Mouse (Mus musculus): ENCODE results near the gene Sept10. TPM values are rescaled to one million over a fixed set of nuclear protein-coding genes. Genes with fewer than 3 reads are reported as not detected.

The Sept10 gene
- 10 to 100 TPM; 12.5 to 15.6 TPM for total RNA-seq (2021)
- long read RNA-seq, partial matches to known transcripts = 1 of 3 reads
- long read RNA-seq, other reads (novel, unspliced or antisense) = 2 of 3 reads

DNA sequence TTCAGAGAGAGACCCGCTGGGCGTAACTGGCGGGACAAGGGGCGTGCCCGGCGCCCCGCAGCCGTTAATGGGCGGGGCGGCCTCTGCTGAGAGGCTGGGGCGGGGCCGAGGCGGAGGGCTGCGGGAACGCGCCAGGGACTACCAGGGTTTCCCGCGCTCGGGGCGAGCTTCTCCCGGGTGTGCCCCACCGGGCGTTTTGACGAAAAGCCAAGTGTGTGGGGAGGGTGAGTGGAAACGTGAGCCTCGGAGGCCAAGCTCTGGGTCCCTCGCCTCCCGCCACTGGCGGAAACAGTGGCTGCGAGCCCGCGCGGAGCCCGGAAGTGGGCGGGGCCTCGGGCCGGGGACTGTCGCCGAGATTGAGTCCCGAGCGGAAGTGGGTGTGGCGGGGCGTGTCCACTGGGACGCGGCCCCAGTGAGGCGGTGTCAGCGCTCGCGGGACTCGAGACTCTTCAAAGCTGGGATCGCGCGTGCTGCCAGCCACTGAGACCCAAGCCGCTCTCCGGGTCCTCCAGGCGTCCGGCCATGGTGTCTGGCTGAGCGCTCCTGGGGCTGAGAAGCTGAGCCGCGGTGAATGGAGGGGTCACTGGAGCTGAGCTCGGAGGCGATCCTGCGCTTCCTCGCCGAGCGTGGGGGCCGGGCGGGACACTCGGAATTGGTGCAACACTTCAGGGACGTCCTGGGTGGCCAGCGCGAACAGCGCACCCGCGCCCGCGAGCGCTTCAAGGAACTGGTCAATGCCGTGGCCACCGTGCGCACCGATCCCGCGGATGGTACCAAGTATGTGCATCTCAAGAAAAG is at the start of gene Sept10, which contains the start of gene Sowahc:
TSS of gene Sept10 (minus strand) at position 375 of the 798 bp plus-strand sequence.
TSS of gene Sowahc (plus strand) at position 481 of the 798 bp plus-strand sequence.
- DNase-seq (ENCODE audit: low spot score in 2 of 2) = peak; percentile 97 to 98

DNA sequence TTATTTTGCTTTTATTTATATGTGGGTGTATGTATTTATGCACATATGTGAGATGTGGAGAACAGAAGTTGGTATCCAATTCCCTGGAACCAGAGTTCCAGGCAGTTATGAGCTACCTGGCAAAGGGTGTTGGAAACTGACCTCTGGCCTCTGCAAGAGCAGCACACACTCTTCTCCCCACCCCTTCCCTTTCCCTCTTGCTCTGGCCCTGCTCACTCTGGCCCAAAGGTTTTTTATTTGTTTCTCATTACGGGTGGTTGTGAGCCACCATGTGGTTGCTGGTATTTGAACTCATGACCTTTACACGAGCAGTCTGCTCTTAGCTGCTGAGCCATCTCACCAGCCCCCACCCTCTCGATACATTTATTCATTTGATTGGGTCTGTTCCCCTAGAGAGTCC is 47.1 kb upstream of the Sept10 start:
- no peak for DNase-seq (ENCODE audit: low spot score in 2 of 2)

DNA sequence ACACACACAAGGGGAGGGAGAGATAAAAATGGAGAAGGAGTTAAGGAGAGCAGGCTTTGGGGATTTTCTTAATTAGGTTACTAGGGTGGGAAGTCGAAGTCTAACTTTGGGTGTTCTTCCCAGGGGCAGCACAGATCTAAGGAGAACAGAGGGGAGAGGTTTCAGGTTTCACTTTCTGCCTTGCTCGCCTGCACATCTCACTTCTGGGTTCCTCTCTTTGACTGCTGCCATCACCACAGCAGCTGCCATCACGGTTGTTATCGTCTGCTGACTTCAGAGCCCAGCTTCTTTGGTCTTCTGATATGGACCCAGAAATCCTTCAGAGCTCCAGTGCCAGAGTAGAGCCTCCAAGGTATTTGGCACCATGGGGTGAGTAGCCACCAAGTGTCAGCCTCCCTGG is 46.5 kb upstream of the Sept10 start:
- DNase-seq (ENCODE audit: low spot score in 2 of 2) = no peak

DNA sequence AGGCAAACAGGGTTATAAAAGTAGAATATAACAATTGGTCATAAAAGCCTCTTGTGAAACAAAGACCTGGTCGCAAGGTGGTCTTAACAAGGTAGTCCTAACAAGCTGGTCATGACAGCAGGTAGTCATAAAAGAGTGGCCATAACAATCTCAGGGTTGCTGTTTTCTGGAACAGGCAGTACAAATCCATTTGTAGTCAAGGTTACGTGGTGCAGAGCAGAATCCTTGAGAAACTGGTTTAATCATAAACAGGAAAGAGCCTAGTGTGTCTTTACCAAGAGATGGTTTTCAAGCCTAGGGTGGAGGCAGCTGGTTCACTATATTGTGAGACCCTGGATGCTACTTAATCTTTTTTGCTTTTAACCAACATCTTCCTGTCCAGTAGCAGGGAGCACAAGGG is 45.6 kb upstream of the Sept10 start:
- no peak for DNase-seq (ENCODE audit: low spot score in 2 of 2)

DNA sequence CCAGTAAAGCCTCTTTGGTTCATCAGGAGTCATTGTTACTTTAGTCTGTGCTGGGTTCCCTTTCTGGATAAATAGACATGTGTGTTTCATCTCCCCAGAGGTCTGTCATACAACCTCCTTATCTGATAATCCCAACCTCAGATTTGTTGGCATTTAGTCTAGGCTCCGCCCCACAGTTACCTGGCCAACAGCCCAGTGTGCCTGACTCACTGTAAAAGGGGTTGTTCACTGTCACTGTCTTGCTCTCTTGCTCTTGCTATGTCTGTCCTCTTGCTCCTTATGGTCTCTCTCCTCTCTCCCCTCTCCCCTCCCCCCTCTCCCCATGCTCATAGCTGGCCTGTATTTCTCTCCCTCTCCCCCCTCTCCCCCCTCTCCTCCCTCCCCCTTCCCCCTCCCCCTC is 44.5 kb upstream of the Sept10 start:
- DNase-seq (ENCODE audit: low spot score in 2 of 2) = no peak

DNA sequence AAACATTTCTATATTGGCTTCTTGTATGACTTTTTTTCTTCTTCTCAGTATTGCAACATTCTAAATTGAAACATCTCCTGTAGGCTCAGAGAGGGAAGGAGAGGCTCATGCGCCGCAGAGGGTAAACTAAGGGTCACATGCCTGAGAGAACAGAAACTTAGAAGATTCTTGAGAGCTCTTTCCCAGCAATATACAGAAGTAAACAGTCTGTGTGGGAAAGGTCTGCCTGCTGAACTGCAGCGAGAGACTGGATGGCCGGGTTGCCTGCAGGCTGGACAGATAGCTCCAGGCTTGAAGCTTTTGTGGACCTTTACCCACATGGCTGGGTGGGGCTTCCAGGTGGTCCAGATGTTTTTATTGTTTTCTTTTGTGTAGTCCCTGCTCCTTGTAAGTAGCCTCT is 44.0 kb upstream of the Sept10 start:
- no peak for DNase-seq (ENCODE audit: low spot score in 2 of 2)

DNA sequence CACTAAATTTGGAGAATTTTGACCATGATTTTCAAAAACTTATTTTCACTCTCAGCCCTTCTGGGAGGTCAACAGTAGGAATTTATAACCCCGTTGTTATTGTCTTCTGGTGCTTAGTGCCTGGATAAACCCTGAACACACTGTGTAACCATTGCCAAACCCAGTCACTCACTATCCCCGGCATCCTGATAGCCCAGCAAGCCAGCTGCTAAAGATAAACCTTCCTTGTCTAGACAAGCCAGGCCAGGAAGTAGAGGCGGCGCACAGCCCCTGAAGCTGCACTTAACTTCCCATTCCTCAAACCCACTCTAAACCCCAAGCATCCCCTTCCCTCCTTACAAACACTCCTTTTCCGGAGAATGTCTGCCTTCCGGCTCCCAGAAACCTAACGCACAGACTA is 43.4 kb upstream of the Sept10 start:
- DNase-seq (ENCODE audit: low spot score in 2 of 2) = no peak

DNA sequence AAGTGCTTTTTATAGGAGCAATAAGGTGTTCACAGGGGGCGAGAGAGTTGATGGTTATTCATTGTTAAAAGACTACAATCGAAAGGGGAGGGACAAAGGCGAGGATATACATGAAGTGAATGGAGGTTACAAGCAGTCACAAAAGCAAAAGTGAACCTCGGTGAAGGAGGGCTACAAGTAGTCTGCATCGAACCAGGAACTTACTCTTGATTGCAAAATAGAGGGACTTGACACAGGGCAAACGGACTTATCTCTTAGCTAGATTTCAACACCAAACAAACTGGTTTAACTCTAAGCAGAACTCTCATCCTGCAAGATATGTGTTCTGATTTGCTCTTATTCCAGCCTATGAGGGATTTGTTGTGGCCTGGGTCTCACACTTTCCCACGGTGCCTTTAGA is 41.3 kb upstream of the Sept10 start:
- DNase-seq (ENCODE audit: low spot score in 2 of 2) = no peak

DNA sequence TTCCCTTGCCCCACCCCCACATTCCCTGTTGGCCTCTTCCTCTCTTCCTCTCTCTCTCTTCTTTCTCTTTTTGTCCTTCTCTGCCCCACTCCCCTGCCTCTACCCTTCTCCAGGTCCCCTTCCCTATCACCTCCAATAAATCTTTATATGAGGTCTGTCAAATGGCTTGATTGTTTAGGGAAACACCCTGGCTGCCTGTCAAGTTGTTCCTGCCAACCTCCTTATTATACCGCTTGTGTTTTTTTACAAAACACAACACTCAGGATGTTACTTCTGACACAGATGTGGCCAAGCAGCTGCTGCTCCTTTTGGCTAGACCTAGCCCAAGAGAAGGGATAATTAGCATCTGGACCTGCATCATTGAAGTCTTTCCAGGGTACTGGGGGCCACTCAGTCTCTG is 40.4 kb upstream of the Sept10 start:
- no peak for DNase-seq (ENCODE audit: low spot score in 2 of 2)

DNA sequence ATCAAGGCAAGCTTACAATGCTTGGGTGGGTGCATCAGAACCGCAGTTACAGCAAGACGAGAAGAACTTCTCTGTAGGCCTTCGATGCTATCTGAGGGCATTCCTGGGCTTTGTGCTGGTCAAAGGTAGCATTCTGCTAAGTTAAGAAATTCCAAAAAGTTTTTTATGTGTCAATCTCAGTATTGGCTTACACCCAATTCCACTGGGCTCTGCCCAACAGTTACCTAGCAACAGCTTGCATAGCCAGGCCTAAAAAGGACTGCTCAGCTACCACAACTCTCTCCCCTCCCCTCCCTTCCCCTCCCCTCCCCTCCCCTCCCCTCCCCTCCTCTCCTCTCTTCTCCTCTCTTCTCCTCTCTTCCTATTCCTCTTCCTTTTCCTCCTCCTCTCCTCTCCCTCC is 40.0 kb upstream of the Sept10 start:
- no peak for DNase-seq (ENCODE audit: low spot score in 2 of 2)

DNA sequence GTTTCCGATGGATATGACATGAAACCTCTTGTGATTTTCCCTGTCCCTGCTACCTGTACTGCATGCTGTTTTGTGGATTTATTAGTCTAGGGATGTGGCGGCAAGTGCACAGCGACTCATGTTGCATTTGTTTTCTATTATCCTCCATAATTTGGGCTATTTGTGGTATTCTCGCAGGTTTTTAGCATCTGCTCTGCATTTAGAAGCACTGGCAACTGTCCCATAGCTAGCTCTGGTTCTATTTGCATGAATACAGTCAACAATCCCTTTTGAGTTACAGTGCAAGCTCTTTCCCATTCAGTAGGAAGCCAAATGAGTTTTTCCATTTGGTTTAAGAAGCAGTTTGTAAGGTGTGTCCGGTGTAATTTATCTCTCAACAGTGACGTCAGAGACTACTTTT is 37.9 kb upstream of the Sept10 start:
- no peak for DNase-seq (ENCODE audit: low spot score in 2 of 2)

DNA sequence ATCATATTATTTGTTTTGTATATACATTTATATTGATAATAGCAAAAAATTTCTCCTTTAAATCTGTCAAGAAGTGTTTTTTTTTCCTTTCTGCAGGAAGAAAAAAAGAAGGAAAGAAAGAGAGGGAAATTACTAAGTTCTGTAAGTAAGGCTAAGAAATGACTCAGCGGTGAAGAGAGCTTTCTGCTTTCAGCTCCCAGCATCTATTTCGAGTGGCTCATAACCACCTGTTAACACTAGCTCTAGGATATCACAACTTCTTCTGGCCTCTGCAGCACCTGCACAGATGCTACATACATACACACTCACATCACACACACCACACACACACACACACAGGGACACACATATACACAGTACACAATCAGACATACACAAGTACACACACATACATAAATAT is 34.9 kb upstream of the Sept10 start:
- DNase-seq (ENCODE audit: low spot score in 2 of 2) = no peak

DNA sequence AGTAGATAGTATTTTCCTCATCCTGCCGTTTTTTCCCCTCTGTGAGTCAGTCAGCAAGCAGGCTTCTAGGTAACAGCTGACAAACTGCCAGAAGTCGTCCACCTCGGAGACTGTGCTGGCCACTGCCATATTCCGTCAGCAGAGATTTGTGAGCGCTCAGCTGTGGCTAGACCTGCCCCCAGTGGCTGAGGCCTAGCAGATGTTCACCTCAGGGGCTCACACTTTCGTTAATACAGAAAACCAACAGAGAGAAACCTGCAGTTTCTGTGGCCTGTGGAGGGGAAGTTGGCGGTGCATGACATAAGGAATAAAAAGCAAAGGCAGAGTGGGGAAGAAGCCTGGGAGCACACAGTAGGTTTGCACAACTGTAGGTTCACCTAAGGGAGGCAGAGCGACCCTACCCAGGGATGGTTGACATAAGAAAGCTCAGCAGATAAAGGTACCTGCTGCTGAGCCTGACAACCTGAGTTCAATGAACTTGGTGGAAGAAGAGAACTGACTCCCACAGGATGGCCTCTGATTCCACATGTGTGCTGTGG is 32.0 kb upstream of the Sept10 start:
- no peak for DNase-seq (ENCODE audit: low spot score in 2 of 2)

DNA sequence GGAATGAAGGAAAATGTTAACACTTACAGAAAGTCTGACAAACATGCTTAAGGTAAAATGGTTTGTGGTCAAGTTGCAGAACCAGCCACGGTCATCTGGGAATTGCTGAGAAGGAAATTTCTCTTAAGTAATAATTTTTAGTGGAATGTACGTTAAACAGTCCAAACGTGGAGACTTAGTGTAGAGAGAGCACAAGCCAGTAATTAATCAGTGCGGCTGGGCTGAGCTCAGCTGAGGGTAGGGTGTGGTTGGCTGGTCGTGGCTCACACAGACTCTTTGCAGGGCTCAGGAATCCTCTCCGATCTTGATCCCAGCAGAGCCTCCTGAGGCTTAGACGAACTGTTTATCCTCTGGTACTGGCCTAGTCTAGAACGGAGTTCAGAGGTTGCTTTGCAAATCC is 30.7 kb upstream of the Sept10 start:
- no peak for DNase-seq (ENCODE audit: low spot score in 2 of 2)

DNA sequence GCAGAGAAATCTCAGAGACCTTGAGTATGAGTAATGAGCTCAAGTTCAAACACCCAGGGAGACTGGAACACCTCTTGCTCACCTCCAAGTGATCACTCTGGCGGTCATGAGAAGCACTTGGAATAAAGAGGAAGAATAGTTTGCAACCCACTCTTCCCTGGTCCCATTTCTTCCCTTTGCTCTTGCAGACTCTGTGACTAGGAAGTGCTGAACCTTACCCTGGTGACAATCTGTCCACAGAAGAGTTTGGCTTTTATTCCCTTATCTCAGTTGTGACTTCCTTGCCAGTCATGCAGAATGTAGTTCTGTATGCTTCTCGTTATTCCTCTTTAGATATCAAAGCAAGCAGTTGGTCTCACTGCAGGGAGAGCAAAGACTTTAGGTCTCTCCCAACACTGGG is 30.3 kb upstream of the Sept10 start:
- DNase-seq (ENCODE audit: low spot score in 2 of 2) = no peak

DNA sequence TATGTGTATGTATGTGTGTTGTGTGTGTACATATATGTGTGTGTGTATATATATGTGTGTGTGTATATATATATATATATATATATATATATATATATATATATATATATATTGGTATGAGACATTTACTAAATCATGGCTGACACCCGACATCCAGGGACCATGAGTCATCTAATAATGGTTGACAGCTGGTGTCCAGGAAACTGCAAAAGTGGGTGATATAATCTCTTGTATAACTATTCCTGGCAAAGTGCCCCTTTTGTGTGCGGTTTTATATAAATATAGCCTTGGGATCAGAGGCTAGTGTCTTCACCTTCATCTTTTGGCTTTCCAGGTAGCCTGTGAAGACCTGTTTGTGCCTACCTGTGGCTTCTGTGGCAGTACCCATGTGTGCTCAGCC is 29.0 kb upstream of the Sept10 start:
- no peak for DNase-seq (ENCODE audit: low spot score in 2 of 2)

DNA sequence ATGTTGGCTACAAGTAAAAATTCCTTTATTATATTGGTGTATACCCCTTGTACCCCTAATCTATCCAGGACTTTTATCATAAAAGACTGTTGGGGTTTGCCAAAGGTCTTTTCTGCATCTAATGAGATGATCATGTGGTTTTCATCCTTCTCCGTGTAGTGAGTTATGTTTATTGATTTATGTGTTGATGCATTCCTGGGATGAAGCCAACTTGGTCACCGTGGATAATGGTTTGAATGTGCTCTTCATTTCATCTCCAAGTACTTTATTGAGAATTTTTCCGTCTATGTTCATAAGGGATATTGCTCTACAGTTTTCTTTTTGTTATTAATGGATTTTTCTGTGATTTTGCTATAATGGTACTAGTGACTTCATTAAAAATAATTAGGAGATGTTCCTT is 27.9 kb upstream of the Sept10 start:
- DNase-seq (ENCODE audit: low spot score in 2 of 2) = no peak

DNA sequence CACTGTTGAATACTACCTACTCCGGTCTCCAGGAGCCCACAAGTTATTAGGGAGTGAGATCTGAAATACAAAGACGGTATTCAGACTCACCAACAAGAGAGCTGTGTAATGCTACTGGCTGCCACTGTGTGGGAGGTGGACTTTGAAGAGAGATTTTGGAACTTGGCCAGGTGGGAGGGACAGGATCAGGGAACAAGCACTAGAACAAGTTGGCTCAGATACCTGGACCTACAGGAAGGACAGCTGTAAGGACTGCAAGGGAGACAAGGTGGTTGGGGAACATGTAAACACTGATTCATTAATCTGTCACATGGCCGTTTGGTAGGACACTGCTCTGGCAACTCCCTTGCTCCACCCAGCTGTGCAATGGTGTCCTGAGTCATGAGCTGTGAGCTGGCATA is 19.5 kb upstream of the Sept10 start:
- peak in 1 of 2 experiments; percentile 30 for DNase-seq (ENCODE audit: low spot score in 2 of 2)

DNA sequence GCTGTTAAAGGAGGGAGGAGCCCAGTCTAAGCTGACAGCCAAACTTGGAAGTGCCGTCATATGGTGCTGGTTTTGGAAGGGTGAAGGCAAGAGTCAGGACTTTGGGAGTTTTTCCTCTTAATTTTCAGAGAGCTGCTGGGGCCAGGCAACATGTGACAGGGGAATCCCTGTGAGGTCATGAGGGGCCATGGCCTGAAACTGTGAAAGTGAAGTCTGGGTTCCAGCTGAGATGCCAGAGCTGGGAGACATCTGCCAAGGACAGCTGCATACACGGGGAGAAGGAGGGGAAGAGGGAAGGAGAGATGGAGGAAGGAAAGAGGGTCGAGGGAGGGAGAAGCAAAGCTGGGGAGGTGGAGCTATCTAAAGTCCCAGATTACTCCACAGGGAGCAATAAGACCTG is 16.1 kb upstream of the Sept10 start:
- no peak for DNase-seq (ENCODE audit: low spot score in 2 of 2)

DNA sequence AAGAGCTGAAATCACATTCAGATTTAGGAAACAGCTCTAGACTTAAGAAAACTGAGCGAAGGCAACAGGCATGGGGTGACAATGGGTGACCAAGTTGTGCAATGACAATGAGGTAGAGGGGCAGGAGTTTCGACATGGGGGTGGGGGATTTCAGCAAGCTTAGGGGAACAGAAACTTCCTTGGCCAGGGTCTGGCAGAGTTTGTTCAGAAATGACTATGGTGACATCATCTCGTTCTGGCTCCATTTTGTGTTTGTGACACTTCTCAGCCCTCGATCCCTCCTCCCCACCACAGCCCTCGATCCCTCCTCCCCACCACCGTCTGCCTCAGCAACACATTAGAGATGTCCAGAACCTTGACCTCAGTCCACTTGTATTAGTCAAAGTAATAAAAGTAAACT is 14.8 kb upstream of the Sept10 start:
- no peak for DNase-seq (ENCODE audit: low spot score in 2 of 2)

DNA sequence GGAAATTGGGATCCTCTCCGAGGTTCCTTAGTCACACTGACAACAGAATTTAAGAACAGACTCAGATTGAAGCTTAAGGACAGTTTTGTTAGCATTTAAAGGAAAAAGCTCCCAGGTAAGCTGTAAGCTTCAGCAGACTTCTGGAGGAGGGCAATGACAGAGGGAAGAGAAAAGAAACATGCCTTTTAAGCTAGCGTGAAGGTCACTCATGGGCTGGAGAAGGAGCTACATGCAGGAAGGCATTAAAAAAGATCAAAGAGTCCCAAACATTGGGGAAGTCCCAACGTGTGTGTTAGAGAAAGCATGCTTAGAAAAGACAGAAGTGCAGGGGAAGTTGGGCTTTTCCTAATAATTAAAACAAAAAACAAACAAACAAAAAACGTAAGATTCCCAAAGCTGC is 14.2 kb upstream of the Sept10 start:
- DNase-seq (ENCODE audit: low spot score in 2 of 2) = no peak

DNA sequence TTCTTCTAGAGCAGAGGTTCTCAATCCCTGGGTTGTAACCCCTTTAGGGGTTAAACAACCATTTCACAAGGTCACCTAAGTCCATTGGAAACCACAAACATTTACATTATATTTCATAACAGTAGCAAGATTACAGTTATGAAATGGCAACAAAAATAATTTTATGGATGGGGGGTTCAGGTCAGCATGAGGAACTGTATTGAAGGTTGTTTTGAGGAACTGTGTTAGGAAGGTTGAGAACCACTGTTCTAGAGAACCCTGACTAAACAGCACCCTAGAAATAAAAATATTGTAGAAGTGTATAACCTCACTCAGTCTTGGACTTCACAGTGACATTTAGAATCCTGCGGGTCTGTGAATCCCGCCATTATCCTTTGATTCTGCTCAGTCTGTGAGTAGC is 13.6 kb upstream of the Sept10 start:
- DNase-seq (ENCODE audit: low spot score in 2 of 2) = no peak

DNA sequence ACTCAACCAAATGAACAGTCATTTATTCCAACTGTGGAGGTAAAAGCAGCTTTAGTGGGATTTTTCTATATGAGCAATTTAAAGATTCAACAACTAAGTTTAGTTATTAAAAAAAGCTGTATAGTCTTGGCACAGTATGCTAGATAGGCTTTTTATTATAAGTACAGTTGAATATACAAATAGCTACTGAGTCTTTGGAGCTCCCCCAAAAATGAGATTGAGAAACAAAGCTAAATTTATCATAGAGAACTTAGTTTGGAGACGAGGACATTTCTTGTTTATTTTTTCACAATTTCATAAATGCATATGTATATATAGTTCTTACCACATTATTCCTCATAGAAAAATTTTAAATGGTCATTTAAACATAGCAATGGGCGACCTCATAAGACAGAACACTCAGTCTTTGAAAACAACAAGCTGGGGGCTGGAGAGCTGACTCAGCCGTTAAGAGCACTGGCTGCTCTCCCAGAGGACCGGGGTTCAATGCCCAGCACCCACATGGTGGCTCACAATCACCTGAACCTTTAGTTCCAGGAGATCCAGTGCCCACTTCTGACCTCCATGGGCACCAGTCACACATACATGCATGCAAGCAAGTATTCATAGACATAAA is 7.7 kb upstream of the Sept10 start:
- no peak for DNase-seq (ENCODE audit: low spot score in 2 of 2)
